Mouse (Mus musculus) WW6 (cell line): ENCODE data around the gene Gm15080.
"Not testable (repeated sequence)": the region's sequence is repeated elsewhere in the genome, so short reads cannot be mapped to it uniquely, and the experiment has no call there.

Experiments
- DNase-seq: peaks from one replicate; pipeline ENCODE4 v3.0.0-alpha.2; 2013; ENCODE audit warnings: low read depth, low spot score

The Gm15080 gene

DNA sequence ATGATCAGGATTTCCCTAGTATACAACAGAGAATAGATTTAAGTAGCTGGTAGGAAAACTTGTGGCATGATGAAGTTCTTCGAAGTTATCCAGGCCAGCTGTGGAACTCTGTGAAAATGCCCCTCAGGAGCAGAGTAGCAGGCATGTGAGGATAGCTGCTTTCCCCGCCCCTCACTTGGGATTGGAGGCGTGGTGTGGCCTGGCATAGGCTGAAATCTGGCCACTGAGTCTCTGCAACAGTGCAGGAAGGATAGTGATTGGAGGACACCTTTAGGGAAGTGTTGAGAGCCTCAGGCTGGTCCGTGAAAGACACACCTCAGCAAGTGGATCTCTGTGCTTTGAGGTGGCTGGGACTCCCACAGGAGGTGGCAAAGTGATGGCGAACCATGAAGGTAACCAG lies at the start of gene Gm15080:
Gene Gm15080 (plus strand): TSS at position 301 of the 400 bp plus-strand sequence.
- not testable (repeated sequence) for DNase-seq
